Mouse (Mus musculus) olfactory bulb, adult 2 months (tissue): ENCODE measurements around the gene Ctnna2. TPM values are rescaled to one million over a fixed set of nuclear protein-coding genes. Genes with fewer than 3 reads are reported as not detected.

Experiments used
- H3K27ac ChIP-seq: fragments of 200-500 bp; 2 replicates; pipeline ENCODE4 v1.5.1; 2012; ENCODE audit warnings: low read depth, low read length; ENCODE audit not compliant: insufficient read depth
- H3K4me1 ChIP-seq: fragments of 200-500 bp; 2 replicates; pipeline ENCODE4 v1.6.1; 2012; ENCODE audit warnings: low read length; ENCODE audit not compliant: control insufficient read depth, insufficient read depth
- H3K4me3 ChIP-seq: fragments of 200-500 bp; 2 replicates; pipeline ENCODE4 v1.5.1; 2012; ENCODE audit warnings: mild to moderate bottlenecking, low read depth, low read length, moderate library complexity; ENCODE audit not compliant: insufficient read depth
- CTCF ChIP-seq: fragments of 200-500 bp; IDR thresholded peaks from 2 replicates; pipeline ENCODE4 v1.5.1; 2012; ENCODE audit warnings: low read depth, mild to moderate bottlenecking, low read length, moderate library complexity; ENCODE audit not compliant: insufficient read depth
- POLR2A ChIP-seq: fragments of 200-500 bp; IDR thresholded peaks from 2 replicates; pipeline ENCODE4 v1.6.1; 2012; ENCODE audit warnings: mild to moderate bottlenecking, low read depth, low read length, moderate library complexity; ENCODE audit not compliant: insufficient read depth
- WGBS: fragments of 180-500 bp; shearing (Covaris S2); methylation state at CpG from one replicate; pipeline ENCODE4 v1.1.7; 2018; 5-methylcytosine and 5-hydroxymethylcytosine counted together
- polyA plus RNA-seq: library from polyadenylated mRNA; stranded (reverse); fragments of >200 nt; gene quantifications from 2 replicates; pipeline ENCODE4 v1.2.4, GENCODE M21; 2012; ENCODE audit warnings: low replicate concordance; ENCODE audit not compliant: missing spikeins, insufficient read depth, insufficient read length

Ctnna2 gene
- not detected in 2 replicates for polyA plus RNA-seq

GRCm38 (mm10) chr6:77979241-77979961, at the start of gene Ctnna2:
Gene Ctnna2, minus strand, starts transcription at chr6:77979699.
- WGBS, result 0% methylated on average over 58 of the region's 58 CpGs
- TF ChIP-seq CTCF (0 out of 2 replicates have a peak, but pooled peaks have one; percentile 19), POLR2A (no peak)

GRCm38 (mm10) chr6:77980137-77981052, 896 bp upstream of the Ctnna2 start:
- Histone ChIP-seq H3K4me3 (peak overlapping the region; percentile 74), H3K27ac (0 out of 2 replicates have a peak overlapping the region, but pooled peaks have one; percentile 53), H3K4me1 (no peaks in the 10 kb centered on the region)
- TF ChIP-seq POLR2A (no peak), CTCF (no peak)
- 15% methylated on average over 15 of the region's 15 CpGs for WGBS

More at GRCm38 (mm10) chr6:77979241-77979961, at the start of gene Ctnna2:
- Histone ChIP-seq H3K4me1 (no peaks in the 10 kb centered on the region), H3K4me3 (peak within 1 kb of the TSS; percentile 74), H3K27ac (peak within 1 kb of the TSS; percentile 63)

GRCm38 (mm10) chr6:77978476-77979240, 841 bp downstream of the Ctnna2 start:
- WGBS, result 6% methylated on average over 10 of the region's 10 CpGs
- H3K27ac ChIP-seq, result peak overlapping the region; percentile 63; the same call in 1 of the 2 replicates
- no peak for TF ChIP-seq POLR2A
- TF ChIP-seq CTCF, result no peak

GRCm38 (mm10) chr6:77970545-77971242, 8.8 kb downstream of the Ctnna2 start:
- H3K27ac ChIP-seq, result no peak overlapping the region
- peaks cover 3% of the 10 kb centered on the region; the same call in 1 of the 2 replicates for H3K4me1 ChIP-seq
- H3K4me3 ChIP-seq, result no peak overlapping the region
- TF ChIP-seq CTCF (no peak), POLR2A (no peak)
- WGBS, result 39% methylated on average over 10 of the region's 10 CpGs

More at GRCm38 (mm10) chr6:77978476-77979240, 841 bp downstream of the Ctnna2 start:
- Histone ChIP-seq H3K4me1 (no peaks in the 10 kb centered on the region), H3K4me3 (peak overlapping the region; percentile 74)

GRCm38 (mm10) chr6:77969774-77970173, 9.7 kb downstream of the Ctnna2 start:
- 74% methylated on average over 4 of the region's 4 CpGs for WGBS
- no peak overlapping the region for H3K27ac ChIP-seq
- no peak for TF ChIP-seq POLR2A
- TF ChIP-seq CTCF, result no peak

GRCm38 (mm10) chr6:77962011-77962410, 17.5 kb downstream of the Ctnna2 start:
- WGBS, result 95% methylated on average over 1 of the region's 1 CpGs
- Histone ChIP-seq H3K4me1 (no peaks in the 10 kb centered on the region), H3K4me3 (no peak overlapping the region), H3K27ac (no peak overlapping the region)
- TF ChIP-seq POLR2A (no peak), CTCF (no peak)

More at GRCm38 (mm10) chr6:77969774-77970173, 9.7 kb downstream of the Ctnna2 start:
- peaks cover 3% of the 10 kb centered on the region; the same call in 1 of the 2 replicates for H3K4me1 ChIP-seq
- no peak overlapping the region for H3K4me3 ChIP-seq

GRCm38 (mm10) chr6:77951276-77951675, 28.2 kb downstream of the Ctnna2 start:
- TF ChIP-seq CTCF, result no peak
- TF ChIP-seq POLR2A, result no peak
- Histone ChIP-seq H3K4me1 (no peaks in the 10 kb centered on the region), H3K27ac (no peak overlapping the region), H3K4me3 (no peak overlapping the region)
- WGBS, result 77% methylated on average over 4 of the region's 4 CpGs

- Histone ChIP-seq H3K4me3 (no peak overlapping the region), H3K27ac (no peak overlapping the region), H3K4me1 (no peaks in the 10 kb centered on the region)
- TF ChIP-seq POLR2A, result no peak
- TF ChIP-seq CTCF, result no peak
- WGBS, result 76% methylated on average over 2 of the region's 2 CpGs
These were observed 28.8 kb downstream of the Ctnna2 start for GRCm38 (mm10) chr6:77950690-77951089.
